Mouse (Mus musculus) limb, embryonic 12.5 days (tissue): ENCODE measurements around the gene Agt. TPM values are rescaled to one million over a fixed set of nuclear protein-coding genes. Genes with fewer than 3 reads are reported as not detected.

Experiments
- ATAC-seq: fragments of 200-750 bp; cut with Nextera tagmentation; 2 replicates; pipeline ENCODE4 v1.8.0; 2017; ENCODE audit warnings: low read depth, moderate TSS enrichment; ENCODE audit not compliant: insufficient number of reproducible peaks, insufficient read depth, low FRiP score, low TSS enrichment
- H3K27ac ChIP-seq: fragments of 300-500 bp; sonication (generic); 2 replicates; pipeline ENCODE4 v1.5.1; 2016; ENCODE audit warnings: mild to moderate bottlenecking, moderate library complexity
- H3K27me3 ChIP-seq: fragments of 300-500 bp; sonication (generic); 2 replicates; pipeline ENCODE4 v1.6.1; 2016; ENCODE audit warnings: mild to moderate bottlenecking, moderate library complexity
- H3K36me3 ChIP-seq: fragments of 300-500 bp; sonication (generic); 2 replicates; pipeline ENCODE4 v1.6.1; 2016; ENCODE audit warnings: mild to moderate bottlenecking, moderate library complexity
- H3K4me1 ChIP-seq: fragments of 300-500 bp; sonication (generic); replicated peaks from 2 replicates; pipeline ENCODE4 v1.6.1; 2016
- H3K4me2 ChIP-seq: fragments of 300-500 bp; sonication (generic); 2 replicates; pipeline ENCODE4 v1.6.1; 2016; ENCODE audit warnings: mild to moderate bottlenecking, moderate library complexity
- H3K4me3 ChIP-seq: fragments of 300-500 bp; sonication (generic); replicated peaks from 2 replicates; pipeline ENCODE4 v1.5.1; 2016; ENCODE audit warnings: mild to moderate bottlenecking
- H3K9ac ChIP-seq: fragments of 300-500 bp; sonication (generic); replicated peaks from 2 replicates; pipeline ENCODE4 v1.6.1; 2016; ENCODE audit warnings: mild to moderate bottlenecking, moderate library complexity
- H3K9me3 ChIP-seq: fragments of 300-500 bp; sonication (generic); 2 replicates; pipeline ENCODE4 v1.6.1; 2016; ENCODE audit warnings: mild to moderate bottlenecking, moderate library complexity
- WGBS: fragments of 180-500 bp; shearing (Covaris S2); methylation state at CpG from one replicate; pipeline ENCODE4 v1.1.7; 2016; 5-methylcytosine and 5-hydroxymethylcytosine counted together
- polyA plus RNA-seq: library from polyadenylated mRNA; unstranded; fragments of >200 nt; fragmentation: Nextera tagmentation; extraction: Ambion mirVana; gene quantifications from 2 replicates; pipeline ENCODE4 v1.2.1, GENCODE M21; 2016

Gene Agt
- not detected in 2 replicates for polyA plus RNA-seq

DNA sequence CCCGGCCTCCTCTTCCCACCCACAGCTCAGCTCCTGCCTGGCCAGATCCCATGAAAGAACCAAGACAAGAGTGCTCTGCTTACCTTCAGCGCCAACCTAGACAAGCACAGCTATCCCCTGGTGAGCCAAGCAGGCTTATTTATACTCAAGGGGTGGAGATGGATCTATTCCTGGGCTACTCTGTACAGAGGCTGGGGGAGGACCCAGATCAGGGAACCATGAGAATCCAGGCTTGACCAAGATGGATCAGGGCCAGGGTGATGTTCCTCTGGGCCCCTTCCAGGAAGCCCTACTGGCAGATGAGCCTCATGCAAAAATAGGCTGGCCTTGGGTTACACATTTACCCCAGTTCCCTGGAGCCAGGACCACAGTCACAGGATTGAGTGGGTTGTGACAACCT, at the start of gene Agt:
Gene Agt, minus strand, starts transcription at position 114 of the 400 bp plus-strand sequence.
- ATAC-seq: no peak
- Histone ChIP-seq H3K4me2 (no peak within 1 kb of the TSS), H3K9me3 (no peaks in the 10 kb centered on the region), H3K27ac (no peak within 1 kb of the TSS; the same call in 1 of the 2 replicates), H3K36me3 (no peaks in the 10 kb centered on the region), H3K27me3 (no peaks in the 10 kb centered on the region), H3K4me3 (no peak within 1 kb of the TSS), H3K9ac (no peak within 1 kb of the TSS), H3K4me1 (no peaks in the 10 kb centered on the region)
- WGBS: 82% methylated on average over 2 of the region's 2 CpGs

DNA sequence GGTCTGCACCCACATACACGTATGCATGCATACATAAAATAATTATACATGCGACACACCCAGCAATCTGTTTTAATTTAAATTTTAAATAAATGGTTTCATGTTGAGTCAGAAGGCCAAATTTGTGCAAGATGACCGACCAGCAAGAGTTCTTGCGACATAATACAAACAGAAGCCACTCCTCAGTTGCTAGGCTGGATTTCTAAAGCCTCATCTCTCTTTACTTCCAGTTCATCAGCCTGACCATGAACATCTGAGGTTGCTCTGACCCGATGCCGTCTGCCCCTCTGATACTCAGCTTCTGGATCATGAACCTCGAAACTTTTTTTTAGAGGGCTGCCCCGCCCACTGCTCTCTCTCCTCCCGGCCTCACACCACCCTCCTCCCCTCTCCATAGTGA, 48.7 kb upstream of the Agt start:
- WGBS: 63% methylated on average over 9 of the region's 9 CpGs
- Histone ChIP-seq H3K36me3 (no peaks in the 10 kb centered on the region), H3K9me3 (no peaks in the 10 kb centered on the region), H3K27me3 (peaks cover 12% of the 10 kb centered on the region; the same call in 1 of the 2 replicates), H3K9ac (no peak overlapping the region), H3K4me3 (no peak overlapping the region), H3K27ac (no peak overlapping the region), H3K4me1 (peaks cover 9% of the 10 kb centered on the region), H3K4me2 (no peak overlapping the region)
- no peak for ATAC-seq

DNA sequence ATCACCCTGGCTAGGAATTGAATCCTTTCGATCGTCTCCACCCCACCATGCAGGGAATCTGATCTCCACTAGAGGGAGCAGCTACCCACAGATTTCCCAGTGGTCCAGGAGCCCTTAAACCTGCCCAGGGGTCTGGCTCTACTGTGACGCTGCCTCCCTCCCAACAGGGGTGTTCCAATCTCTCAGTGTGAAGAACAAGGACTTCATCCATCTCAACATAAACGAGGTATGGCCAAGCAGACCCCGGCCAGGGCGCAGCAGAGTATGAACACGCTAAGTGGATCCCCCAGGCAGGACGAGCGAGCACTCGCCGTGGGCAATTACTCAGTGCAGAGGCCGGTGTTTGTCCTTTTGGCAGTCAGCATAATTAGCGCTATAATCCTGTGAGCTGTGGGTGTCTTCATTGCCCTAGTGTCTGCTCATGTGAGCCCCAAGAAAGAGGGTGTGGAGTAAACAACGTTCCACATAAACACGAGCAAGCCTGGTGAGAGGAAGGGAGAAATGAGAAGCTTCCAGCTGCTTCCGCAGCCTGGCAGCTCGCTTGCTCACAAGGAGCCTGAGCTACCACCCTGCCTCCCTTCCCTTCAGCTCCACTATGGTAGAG, 47.9 kb upstream of the Agt start:
- Histone ChIP-seq H3K4me1 (peaks cover 9% of the 10 kb centered on the region), H3K27ac (no peak overlapping the region), H3K4me3 (peak overlapping the region; percentile 41), H3K9ac (peak overlapping the region; percentile 53), H3K27me3 (peaks cover 12% of the 10 kb centered on the region; the same call in 1 of the 2 replicates), H3K36me3 (no peaks in the 10 kb centered on the region), H3K4me2 (peak overlapping the region; percentile 71), H3K9me3 (no peaks in the 10 kb centered on the region)
- 7% methylated on average over 17 of the region's 17 CpGs for WGBS
- ATAC-seq: peak; percentile 57; the same call in 1 of the 2 replicates

DNA sequence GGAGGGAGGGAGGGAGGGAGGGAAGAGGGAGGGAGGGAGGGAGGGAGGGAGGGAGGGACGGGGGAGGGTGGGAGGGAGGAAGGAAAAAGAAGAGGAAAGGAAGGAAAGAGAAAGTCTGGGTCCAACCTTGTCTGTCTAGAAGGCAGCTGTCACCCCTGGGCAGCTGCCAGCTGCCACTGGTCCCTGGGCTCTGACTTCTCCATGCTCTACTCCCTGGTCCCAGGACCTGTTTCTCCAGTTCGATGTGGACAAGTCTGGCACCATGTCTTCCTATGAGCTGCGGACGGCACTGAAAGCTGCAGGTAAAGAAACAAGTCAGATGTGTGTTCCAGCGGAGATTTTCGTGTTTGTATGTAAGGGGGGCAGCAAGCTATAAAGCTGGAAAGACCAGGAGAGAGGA, 44.8 kb upstream of the Agt start:
- ATAC-seq: no peak
- H3K9me3 ChIP-seq: no peaks in the 10 kb centered on the region
- no peak overlapping the region for H3K4me3 ChIP-seq
- no peak overlapping the region for H3K27ac ChIP-seq
- H3K9ac ChIP-seq: no peak overlapping the region
- no peak overlapping the region for H3K4me2 ChIP-seq
- H3K4me1 ChIP-seq: peaks cover 9% of the 10 kb centered on the region
- H3K27me3 ChIP-seq: peaks cover 18% of the 10 kb centered on the region; the same call in 1 of the 2 replicates
- WGBS: 79% methylated on average over 5 of the region's 6 CpGs
- no peaks in the 10 kb centered on the region for H3K36me3 ChIP-seq

DNA sequence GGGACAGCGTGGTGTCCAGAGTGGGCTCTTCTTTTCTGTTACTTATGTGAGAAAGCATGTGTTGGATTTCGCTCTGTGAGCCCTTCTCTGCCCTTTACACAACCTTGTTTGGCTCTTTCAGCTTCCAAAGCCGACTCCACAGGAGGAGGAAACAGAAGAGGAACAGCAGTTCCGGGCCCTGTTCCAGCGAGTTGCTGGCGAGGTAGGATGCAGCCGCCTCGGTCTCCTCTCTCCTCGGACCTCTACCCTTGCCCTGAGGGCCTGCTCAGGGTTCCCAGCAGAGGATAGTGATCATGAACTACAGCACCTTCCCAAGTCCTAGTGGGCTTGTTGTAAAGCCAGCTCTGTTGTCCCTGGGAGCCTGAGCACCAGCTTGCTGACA, 39.5 kb upstream of the Agt start:
- no peak overlapping the region for H3K4me2 ChIP-seq
- no peaks in the 10 kb centered on the region for H3K36me3 ChIP-seq
- no peak overlapping the region for H3K9ac ChIP-seq
- H3K9me3 ChIP-seq: no peaks in the 10 kb centered on the region
- 78% methylated on average over 9 of the region's 9 CpGs for WGBS
- H3K4me1 ChIP-seq: no peaks in the 10 kb centered on the region
- ATAC-seq: no peak
- no peak overlapping the region for H3K27ac ChIP-seq
- no peak overlapping the region for H3K4me3 ChIP-seq
- peaks cover 9% of the 10 kb centered on the region for H3K27me3 ChIP-seq

DNA sequence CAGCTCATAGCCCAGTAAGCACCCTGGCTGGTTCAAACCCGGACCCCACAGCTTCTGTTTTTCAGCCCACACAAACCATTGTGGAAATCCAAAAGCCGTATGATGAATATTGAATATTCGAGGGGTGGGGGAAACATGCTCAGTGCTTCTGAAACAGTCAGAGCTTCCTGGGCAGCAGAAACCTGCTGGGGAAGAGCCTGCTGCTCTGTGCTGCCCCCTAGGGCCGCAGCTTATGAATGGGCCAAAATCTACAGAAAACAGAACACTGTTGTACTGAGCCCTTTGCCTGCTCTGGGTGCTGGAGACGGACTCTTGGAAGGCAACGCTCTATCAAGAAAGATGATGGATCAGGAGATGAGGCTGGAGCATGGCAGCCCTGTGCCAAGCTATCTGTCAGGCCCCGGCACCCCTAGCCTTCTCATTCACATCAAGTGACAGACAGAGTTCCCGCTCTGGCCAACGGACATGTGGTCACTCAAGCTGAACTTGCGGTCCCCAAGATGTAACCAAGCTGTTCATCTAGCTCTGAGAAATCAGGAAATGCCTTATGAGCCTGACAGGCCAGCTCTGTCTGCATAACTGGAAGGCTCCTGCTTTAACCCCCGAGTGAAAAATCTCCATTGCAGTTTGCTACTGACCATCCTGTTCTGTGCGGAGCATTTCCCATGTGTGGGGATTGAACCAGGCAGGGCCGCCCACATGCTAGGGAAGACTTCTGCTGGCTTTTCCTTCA, 38.9 kb upstream of the Agt start:
- H3K9ac ChIP-seq: no peak overlapping the region
- peaks cover 9% of the 10 kb centered on the region for H3K27me3 ChIP-seq
- 75% methylated on average over 13 of the region's 13 CpGs for WGBS
- no peak overlapping the region for H3K27ac ChIP-seq
- H3K4me1 ChIP-seq: no peaks in the 10 kb centered on the region
- ATAC-seq: no peak
- no peak overlapping the region for H3K4me3 ChIP-seq
- no peak overlapping the region for H3K4me2 ChIP-seq
- no peaks in the 10 kb centered on the region for H3K36me3 ChIP-seq
- H3K9me3 ChIP-seq: no peaks in the 10 kb centered on the region

DNA sequence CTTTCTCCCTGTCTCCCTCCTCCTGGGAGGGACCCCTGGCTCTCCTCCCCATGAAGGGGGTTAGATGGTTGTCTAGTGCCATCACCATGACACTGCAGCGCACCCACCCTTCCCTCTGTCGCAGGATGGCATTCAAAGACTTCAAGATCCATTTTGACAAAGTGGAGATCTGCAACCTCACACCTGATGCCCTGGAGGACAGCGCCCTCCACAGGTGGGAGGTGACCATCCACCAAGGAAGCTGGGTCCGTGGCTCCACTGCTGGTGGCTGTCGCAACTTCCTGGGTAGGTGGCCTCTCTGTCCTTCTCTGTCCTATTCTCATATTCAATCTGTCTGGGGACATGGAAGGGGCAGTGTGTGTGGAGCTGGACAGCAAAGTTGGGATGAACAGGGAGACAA, 34.6 kb upstream of the Agt start:
- Histone ChIP-seq H3K27ac (no peak overlapping the region), H3K36me3 (no peaks in the 10 kb centered on the region), H3K4me3 (no peak overlapping the region), H3K4me1 (no peaks in the 10 kb centered on the region), H3K27me3 (peaks cover 1% of the 10 kb centered on the region; the same call in 1 of the 2 replicates), H3K9me3 (no peaks in the 10 kb centered on the region), H3K9ac (no peak overlapping the region), H3K4me2 (no peak overlapping the region)
- WGBS: 75% methylated on average over 5 of the region's 5 CpGs
- ATAC-seq: no peak

DNA sequence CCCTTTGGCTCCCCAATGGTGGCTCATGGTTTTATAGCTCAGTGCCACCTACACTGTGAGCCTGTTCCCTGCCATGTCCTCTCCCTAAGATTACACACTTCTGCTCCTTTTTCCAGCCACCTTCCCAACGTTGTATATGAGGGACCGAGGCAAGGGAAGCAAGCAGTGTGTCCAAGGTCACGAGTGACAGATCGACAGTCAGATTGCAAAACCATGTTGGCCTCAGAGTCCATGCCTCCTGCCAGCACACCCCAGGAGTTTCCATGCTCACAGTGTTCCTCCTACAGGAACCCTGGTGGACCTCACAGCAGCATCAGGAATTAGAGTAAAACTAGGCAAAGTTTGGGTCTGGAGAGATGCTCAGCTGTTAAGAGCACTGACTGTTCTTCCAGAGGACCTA, 19.9 kb upstream of the Agt start:
- Histone ChIP-seq H3K4me2 (no peak overlapping the region), H3K36me3 (no peaks in the 10 kb centered on the region), H3K4me1 (no peaks in the 10 kb centered on the region), H3K27me3 (peaks cover 3% of the 10 kb centered on the region; the same call in 1 of the 2 replicates), H3K9me3 (no peaks in the 10 kb centered on the region), H3K4me3 (no peak overlapping the region), H3K9ac (no peak overlapping the region), H3K27ac (no peak overlapping the region)
- WGBS: 78% methylated on average over 4 of the region's 4 CpGs
- no peak for ATAC-seq

DNA sequence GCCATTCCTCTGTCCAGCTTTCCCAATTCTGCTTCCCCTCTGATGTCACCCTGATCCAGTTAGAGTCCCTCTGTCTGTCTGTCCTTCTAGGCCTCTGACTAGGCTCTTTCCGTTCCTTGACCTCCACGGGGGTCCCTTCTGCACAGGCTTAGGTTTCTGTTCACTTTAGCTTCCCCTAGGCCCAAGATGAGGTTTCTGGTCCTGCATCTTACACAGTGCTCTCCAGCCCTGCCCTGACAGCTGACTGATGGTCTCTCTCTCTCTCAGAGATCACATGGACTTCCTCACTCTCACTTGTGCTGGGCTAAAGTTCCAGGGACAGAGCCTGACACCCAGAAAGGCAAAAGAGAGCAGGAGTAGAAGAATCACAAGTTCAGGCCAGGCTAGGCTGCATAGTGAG, 17.1 kb upstream of the Agt start:
- H3K9ac ChIP-seq: no peak overlapping the region
- H3K4me1 ChIP-seq: no peaks in the 10 kb centered on the region
- no peak for ATAC-seq
- H3K4me2 ChIP-seq: no peak overlapping the region
- H3K36me3 ChIP-seq: no peaks in the 10 kb centered on the region
- H3K4me3 ChIP-seq: no peak overlapping the region
- WGBS: 74% methylated on average over 2 of the region's 2 CpGs
- no peaks in the 10 kb centered on the region for H3K9me3 ChIP-seq
- H3K27ac ChIP-seq: no peak overlapping the region
- H3K27me3 ChIP-seq: peaks cover 3% of the 10 kb centered on the region; the same call in 1 of the 2 replicates

DNA sequence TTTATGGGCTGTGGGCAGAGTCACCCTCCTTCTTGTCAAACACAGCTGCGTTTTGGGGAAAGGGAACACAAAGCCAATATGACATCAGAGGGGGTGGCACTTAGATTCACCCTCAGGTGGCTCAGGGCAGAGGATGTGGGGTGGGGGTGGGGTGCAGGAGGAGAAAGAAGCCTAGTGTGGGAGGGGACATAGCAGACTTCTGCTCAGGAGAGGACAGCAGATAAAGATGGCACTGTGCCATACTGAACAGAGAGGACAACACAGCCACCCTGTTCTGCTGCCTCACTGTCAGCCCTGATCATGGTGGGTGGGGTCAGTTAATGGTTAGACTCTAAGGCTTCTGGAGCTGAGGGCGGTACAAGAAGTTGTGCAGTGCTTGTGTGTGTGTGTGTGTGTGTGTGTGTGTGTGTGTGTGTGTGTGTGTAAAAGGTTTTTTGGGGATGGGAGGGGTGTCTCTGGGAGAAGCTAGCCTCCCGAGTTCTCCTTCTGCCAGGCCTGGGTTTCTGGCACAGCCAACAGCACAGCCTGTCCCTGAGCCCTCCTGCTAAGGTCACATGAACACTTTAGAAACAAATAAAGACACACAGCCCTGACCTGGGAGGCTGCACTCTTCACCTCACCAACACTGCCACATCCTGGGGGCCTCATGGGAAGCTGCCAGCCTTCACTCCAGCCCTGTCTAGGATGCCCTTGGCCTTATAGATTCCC, 16.4 kb upstream of the Agt start:
- no peak for ATAC-seq
- WGBS: 58% methylated on average over 3 of the region's 3 CpGs
- H3K27me3 ChIP-seq: no peaks in the 10 kb centered on the region
- no peak overlapping the region for H3K4me2 ChIP-seq
- no peaks in the 10 kb centered on the region for H3K4me1 ChIP-seq
- H3K4me3 ChIP-seq: no peak overlapping the region
- no peak overlapping the region for H3K27ac ChIP-seq
- no peaks in the 10 kb centered on the region for H3K36me3 ChIP-seq
- H3K9me3 ChIP-seq: no peaks in the 10 kb centered on the region
- H3K9ac ChIP-seq: no peak overlapping the region

DNA sequence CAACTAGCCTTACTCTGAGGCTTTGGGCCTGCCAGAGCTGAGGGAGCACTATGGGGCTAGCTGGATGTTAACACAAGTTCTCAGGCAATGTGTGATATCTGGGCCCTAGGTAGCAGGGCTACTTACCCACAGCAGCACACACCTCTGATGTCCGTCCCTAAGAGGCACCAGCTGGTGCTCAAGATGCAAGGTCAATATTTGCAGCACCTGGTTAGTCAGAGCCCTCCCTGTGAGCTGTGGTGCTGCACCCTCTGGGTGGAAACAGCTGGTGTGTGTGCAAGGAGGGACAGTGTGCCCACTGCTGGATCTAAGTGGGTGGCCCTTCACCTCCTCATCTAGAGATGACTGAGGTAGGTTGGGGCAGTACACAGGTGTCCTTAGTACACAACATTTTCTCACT, 7.2 kb upstream of the Agt start:
- Histone ChIP-seq H3K27me3 (no peaks in the 10 kb centered on the region), H3K4me3 (no peak overlapping the region), H3K4me1 (no peaks in the 10 kb centered on the region), H3K4me2 (no peak overlapping the region), H3K9me3 (no peaks in the 10 kb centered on the region), H3K27ac (no peak overlapping the region), H3K36me3 (no peaks in the 10 kb centered on the region), H3K9ac (no peak overlapping the region)
- 79% methylated on average over 1 of the region's 1 CpGs for WGBS
- no peak for ATAC-seq
